Mouse (Mus musculus) cerebellum, postnatal 36 days (tissue): ENCODE results near the gene Zmiz1.

Experiments used
- DNase-seq, 2 experiments: peaks; one replicate each; pipeline ENCODE4 v3.0.0; 2021 to 2022; ENCODE audit warnings: mixed read lengths in 2 of 2

Gene Zmiz1

DNA sequence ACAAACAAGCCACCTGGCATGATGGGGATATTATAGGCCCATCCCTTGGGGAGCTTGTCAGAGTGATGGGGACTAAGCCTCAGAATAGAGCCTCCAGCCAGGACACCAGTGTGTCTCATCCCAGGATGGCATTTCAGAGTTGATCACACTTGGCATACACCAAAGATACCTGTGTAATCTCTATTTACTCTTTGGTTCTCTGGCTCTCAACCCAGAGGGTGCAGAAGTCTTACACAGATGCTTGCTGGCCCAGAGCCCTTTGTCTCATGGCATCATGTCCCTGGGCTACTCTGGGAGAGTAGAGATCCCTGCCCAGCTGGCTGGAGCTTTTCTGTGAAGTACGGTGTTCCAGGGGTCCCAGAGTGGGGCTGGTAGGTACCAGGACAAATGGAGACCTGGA, 78.4 kb downstream of the Zmiz1 start:
- DNase-seq = no peak

DNA sequence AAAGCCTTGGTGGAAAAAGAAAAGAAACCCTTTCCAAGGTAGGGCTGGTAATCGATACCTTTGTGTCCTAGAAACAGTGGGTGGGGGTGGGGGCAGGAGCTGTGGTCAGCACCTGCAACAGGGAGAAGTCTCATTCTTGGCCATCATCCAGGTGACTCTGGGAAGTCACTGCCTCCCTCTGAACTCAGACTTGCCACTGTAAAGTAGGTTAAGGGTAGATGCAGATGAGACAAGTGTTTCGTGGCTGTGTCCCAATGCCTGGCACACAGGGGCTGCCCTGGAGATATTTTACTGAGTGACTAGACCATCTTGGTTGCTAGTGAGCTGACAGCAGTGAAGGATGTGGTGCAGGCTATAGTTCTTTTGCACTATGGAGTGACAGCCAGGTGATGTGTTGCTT, 79.5 kb downstream of the Zmiz1 start:
- no peak for DNase-seq

- no peak for DNase-seq
These were observed 80.6 kb downstream of the Zmiz1 start for GRCm38 (mm10) chr14:25539493-25540116.

DNA sequence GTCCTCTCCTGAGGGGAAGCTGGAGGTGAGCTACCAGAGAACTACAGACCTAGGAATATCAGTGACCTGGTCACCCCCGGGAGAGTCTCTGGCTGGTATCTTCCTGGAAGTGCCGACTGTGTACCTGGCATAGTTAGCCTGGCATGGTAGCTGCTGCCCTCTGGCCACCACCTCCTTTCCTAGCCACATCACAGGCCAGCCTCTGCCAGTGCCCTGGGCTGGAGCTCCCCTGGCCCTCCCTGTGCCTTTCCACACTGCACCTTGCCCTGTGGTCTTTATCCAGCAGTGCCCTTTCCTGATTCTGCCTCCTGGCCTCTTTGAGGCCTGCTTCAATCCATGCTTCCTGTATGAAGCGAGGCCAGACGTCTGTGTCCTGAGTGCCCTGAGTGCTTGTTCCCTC, 81.2 kb downstream of the Zmiz1 start:
- no peak for DNase-seq

GRCm38 (mm10) chr14:25541213-25541612, 82.2 kb downstream of the Zmiz1 start:
- DNase-seq = no peak

- no peak for DNase-seq
These were observed 84.1 kb downstream of the Zmiz1 start for GRCm38 (mm10) chr14:25543098-25543497.

GRCm38 (mm10) chr14:25543927-25544326, 84.9 kb downstream of the Zmiz1 start:
- no peak for DNase-seq

DNA sequence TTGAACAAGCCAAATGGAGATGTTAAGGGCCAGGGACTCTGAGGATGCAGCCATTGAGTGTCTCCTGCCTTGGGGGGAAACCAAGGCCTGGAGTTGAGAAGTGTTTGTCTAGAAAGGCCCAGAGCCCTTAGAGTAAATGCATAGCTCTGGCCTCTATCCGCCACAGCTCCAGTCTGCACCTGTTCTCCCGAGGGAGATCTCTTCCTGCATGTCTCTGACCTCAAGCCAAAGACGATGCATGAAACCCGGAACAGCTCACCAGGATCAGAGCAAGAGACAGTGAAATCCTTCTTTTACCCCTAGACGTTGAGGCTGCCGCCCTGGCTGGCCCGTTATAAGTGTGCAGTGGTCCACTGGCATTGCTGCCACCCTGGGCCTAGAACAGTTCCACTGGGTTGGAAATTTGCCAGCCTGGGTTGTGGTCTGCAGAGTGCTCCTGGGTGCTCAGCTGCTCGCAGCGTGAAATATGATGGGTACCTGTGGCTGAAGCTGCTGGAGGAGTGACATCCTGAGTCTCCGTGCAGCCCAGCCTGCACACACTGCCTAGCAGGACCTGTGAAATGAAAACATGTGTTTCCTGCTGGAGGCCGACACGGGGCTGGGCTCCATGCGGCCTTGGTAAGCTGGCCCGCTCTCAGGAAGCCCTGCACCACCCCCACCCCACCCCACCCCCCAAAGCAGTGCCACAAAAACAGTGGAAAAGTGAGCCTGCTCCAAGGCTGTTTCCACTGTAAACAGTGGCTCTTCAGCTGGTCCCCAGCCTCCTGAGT, 88.1 kb downstream of the Zmiz1 start:
- no peak for DNase-seq

DNA sequence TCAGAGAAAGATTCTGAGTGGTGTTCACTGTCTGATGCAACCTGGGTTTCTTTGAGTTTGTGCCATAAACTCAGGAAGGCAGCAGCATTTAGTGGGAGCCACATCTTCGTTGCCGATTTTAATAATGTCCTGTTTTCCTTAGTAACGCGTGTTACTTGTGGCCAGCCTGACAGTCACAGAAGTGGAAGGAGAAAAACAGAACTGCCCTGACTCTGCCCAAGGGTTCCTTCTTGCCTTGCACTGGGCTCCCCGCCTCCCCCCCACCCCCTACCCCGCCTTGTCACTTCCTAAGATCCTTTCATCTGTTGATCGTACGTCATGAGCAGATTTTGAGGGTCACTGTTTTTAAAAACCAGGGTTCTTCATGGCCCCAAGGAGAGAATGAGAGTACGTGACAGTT, 88.9 kb downstream of the Zmiz1 start:
- DNase-seq = no peak

DNA sequence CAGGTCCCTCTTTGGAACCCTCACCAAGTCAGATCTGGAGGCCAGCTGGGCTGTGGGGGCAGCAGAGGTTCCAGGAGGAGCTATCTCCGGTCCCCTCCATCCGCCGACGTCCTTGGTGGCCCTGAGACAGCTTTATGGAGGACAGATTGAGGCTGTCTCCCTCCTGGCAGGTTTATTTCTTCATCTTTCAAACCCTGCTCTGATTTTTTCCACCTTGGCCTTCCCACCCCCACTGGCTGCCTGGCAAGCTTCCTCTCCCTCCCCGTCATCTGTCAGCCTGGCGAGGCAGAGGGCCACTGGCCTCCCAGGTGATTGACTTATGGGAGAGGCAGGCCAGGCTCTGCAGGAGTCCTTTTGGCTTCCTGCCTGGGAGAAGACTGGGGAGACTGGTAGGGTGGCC, 89.7 kb downstream of the Zmiz1 start:
- DNase-seq = peak; percentile 85 to 88

DNA sequence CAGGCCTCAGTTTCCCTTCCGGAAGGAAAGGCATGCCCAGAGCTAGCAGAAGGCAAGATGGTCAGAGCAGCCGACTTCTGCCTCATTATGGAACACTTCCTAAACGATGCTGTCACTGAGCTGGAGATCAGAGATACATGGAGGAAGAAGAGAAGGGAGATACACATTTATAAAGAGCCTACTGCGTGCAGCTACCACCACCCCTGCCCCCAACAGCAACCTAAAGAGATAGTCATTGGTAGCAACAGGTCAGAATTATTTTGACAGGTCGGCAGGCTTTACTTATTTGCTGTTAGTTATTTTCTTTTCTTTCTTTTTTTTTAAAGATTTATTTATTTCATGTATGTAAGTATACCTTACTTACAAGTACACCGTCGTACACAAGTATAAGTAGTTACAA, 90.1 kb downstream of the Zmiz1 start:
- no peak for DNase-seq

- peak; percentile 69 to 74 for DNase-seq
These were observed 91.2 kb downstream of the Zmiz1 start for GRCm38 (mm10) chr14:25549871-25550840.

- no peak for DNase-seq
These were observed 92.7 kb downstream of the Zmiz1 start for GRCm38 (mm10) chr14:25551731-25552130.

- DNase-seq = no peak
These were observed 94.4 kb downstream of the Zmiz1 start for GRCm38 (mm10) chr14:25553382-25553781.

GRCm38 (mm10) chr14:25554781-25555180, 95.8 kb downstream of the Zmiz1 start:
- no peak for DNase-seq

DNA sequence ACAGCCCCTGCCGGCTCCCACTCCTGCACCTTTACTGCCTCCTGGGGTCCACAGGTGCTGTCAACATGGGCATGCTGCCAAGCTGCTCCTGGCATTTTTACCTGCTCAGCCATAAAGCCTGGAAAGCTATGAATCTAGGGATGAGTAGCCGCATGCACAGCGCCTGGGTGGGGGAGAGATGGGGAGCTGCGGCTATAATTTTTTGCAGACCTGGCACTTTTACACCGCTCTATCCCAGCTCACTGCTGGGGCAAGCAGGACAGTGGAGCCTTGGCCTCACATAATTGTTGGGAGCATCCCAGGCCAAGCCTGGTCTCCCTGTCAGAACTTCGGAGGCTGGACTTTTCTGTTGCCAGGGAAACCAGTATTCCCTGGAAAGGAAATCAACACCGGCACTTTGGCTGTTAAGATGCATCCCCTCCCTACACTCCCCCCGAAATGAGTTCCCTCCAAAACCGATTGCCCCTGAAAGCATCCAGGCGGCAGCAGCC, 96.4 kb downstream of the Zmiz1 start:
- peak; percentile 77 for DNase-seq

DNA sequence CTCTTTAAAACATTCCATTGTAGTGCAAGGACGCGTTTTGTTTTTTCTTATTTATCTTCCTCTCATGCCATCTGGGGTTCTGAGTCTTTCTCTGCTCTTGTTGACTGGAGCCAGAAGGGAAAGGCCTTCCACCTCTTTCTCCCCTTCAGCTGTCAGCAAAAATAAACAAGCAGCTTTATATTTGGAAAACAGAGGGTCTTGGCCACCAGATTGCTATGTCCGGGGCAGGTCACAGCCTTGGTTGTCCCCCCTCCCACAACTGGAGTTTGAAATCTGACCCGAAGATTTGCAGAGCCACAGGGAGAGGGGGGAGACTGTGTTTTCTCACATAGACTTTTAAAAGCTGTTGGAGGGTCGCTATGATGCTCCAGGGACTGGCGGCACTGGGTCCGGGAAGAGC, 96.9 kb downstream of the Zmiz1 start:
- DNase-seq = no peak

DNA sequence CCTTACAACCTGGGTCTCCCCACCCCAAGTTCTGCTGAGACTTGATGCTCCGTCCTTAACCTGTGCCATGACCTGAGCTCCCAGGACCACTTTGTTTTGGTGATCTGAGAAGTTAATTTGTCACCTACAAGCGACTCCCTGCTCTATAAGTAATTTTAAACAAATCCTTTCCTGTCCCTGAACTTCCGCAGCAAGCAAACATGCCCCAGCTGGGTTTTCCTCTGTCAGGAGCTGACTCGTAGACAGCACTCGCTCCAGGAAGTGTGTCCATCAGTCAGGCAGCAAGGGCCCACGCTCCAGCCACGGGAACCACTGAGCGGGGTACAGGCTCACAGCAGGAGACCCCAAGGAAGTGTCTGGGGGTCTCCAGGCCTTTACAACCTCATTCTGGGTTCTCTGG, 98.0 kb downstream of the Zmiz1 start:
- DNase-seq = no peak

- no peak for DNase-seq
These were observed 99.5 kb downstream of the Zmiz1 start for GRCm38 (mm10) chr14:25558479-25558878.

DNA sequence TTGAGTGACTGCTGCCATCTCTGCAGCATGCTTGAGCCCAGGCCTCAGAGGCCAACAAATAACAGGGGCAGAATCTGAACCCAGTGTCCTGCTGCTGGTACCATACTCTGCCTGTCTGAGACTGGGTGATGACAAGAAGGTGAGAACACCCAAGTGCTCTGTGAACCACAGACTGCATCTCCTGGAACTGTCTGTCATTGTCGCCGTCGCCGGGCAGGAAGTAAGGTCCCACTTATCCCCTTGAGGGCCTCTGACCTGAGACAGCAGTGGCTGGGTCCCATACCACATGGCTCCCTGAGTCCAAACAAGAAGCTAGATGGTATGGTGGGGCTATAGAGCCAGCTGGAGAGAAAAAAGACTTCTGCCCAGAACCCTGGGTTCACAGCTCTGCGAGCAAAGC, 100.9 kb downstream of the Zmiz1 start:
- no peak for DNase-seq

DNA sequence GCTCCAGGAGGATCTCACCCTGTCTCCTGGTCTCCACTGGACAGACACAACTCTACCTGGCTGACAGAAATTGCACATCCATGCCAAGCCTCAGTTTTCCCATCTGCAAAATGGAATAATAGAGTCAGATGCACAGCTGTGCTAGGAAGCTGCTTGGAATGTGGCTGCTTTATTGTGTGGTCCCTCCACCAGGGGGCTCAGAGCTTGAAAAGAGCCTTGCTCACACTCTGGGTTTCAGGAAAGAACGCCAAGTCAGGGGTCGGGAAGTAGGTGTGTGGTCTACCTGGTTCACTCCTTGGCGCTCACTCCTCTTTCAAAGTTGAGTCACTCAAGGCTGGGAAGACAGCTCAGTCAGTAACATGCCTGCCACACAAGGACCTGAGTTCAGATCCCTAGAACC, 101.9 kb downstream of the Zmiz1 start:
- DNase-seq = no peak

DNA sequence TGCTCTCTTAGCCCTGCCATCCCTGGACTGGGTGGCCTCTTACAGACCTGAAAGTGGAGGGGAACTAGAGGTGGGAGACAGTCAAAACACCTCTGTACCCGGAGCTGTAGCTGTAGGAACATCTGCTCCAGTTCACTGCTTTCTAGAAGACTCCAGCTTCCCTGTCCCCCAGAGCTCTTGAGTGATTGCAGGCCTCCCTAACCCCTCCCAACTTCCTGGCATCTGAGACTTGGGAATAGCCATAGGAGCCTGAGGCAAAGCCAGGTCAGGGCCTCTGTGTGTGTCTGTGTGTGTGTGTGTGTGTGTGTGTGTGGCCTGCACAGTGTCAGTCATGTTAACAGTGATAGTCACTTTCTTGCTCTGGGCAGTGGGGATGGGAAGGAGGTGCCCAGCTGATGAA, 102.7 kb downstream of the Zmiz1 start:
- no peak for DNase-seq

DNA sequence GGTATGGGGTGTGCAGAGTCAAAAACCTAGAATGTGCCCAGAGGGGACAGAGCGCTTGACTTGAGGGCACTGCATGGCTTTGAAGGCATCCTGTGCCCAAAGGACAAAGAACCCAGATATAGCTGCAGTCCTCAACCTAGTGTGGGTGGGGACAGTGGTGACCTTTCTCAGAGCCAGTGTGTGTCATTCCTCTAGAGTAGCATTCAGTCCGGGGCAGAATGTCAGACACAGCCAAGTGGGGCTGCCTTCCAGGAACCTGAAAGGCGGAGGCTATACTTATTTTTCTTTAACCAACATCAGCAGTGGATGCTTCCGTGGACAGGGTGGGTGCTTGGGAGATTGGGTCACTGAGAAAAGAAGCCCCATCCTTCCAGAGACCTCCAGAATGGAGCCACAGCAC, 103.5 kb downstream of the Zmiz1 start:
- DNase-seq = no peak
